Mouse (Mus musculus) telencephalon, adult 2 months (tissue): ENCODE data around the gene Atp10a.

Experiments used
- DNase-seq: peaks from one replicate; pipeline ENCODE4 v3.0.0-alpha.2; 2011; ENCODE audit warnings: low read depth, low spot score

The Atp10a gene

GRCm38 (mm10) chr7:58655866-58656265 lies at the start of gene Atp10a:
Atp10a (plus strand) TSS chr7:58656166.
- no peak for DNase-seq

- DNase-seq: no peak
Measured at GRCm38 (mm10) chr7:58618048-58618447, 37.9 kb upstream of the Atp10a start.

GRCm38 (mm10) chr7:58626305-58627155 lies 29.4 kb upstream of the Atp10a start:
- no peak for DNase-seq

GRCm38 (mm10) chr7:58627381-58627780 lies 28.6 kb upstream of the Atp10a start:
- DNase-seq: no peak

- DNase-seq: no peak
Measured at GRCm38 (mm10) chr7:58629233-58629632, 26.7 kb upstream of the Atp10a start.

GRCm38 (mm10) chr7:58633683-58634082 lies 22.3 kb upstream of the Atp10a start:
- no peak for DNase-seq

GRCm38 (mm10) chr7:58639676-58640075 lies 16.3 kb upstream of the Atp10a start:
- no peak for DNase-seq

GRCm38 (mm10) chr7:58640456-58640855 lies 15.5 kb upstream of the Atp10a start:
- DNase-seq: no peak

GRCm38 (mm10) chr7:58641916-58642315 lies 14.1 kb upstream of the Atp10a start:
- DNase-seq: no peak

GRCm38 (mm10) chr7:58647404-58647803 lies 8.6 kb upstream of the Atp10a start:
- DNase-seq: no peak

- DNase-seq: no peak
Measured at GRCm38 (mm10) chr7:58657913-58658789, 2.2 kb downstream of the Atp10a start.

GRCm38 (mm10) chr7:58658790-58659405 lies 2.9 kb downstream of the Atp10a start:
- no peak for DNase-seq

- no peak for DNase-seq
Measured at GRCm38 (mm10) chr7:58660046-58660445, 4.1 kb downstream of the Atp10a start.

- DNase-seq: no peak
Measured at GRCm38 (mm10) chr7:58660665-58661064, 4.7 kb downstream of the Atp10a start.

- no peak for DNase-seq
Measured at GRCm38 (mm10) chr7:58661076-58661475, 5.1 kb downstream of the Atp10a start.

- DNase-seq: no peak
Measured at GRCm38 (mm10) chr7:58668617-58669016, 12.7 kb downstream of the Atp10a start.

- DNase-seq: no peak
Measured at GRCm38 (mm10) chr7:58676075-58676474, 20.1 kb downstream of the Atp10a start.

- DNase-seq: no peak
Measured at GRCm38 (mm10) chr7:58677111-58677805, 21.3 kb downstream of the Atp10a start.

GRCm38 (mm10) chr7:58685967-58686366 lies 30.0 kb downstream of the Atp10a start:
- DNase-seq: no peak

- no peak for DNase-seq
Measured at GRCm38 (mm10) chr7:58686573-58686972, 30.6 kb downstream of the Atp10a start.

- no peak for DNase-seq
Measured at GRCm38 (mm10) chr7:58686997-58687396, 31.0 kb downstream of the Atp10a start.
